Comparison of ENCODE assay signal across 20 mouse cellular contexts in genomic region chr8:116269393-116269792, GRCm38 (mm10).
"Had no signal": no experiment of that assay in that cellular context is flagged by ENCODE, and none has a peak within 500 bp of the region (broad histone marks: within the 10 kb centered on the region; RNA-seq: fewer than 3 reads in every experiment).

No protein-coding gene starts in this region.

- ATAC-seq: midbrain, embryonic 16.5 days had no signal

- H3K27ac ChIP-seq: midbrain, embryonic 12.5 days; neural tube, embryonic 13.5 days; neural tube, embryonic 15.5 days; stomach, embryonic 15.5 days; stomach, postnatal 0 days had no signal

- H3K27me3 ChIP-seq: megakaryocyte, embryonic 14.5 days; midbrain, embryonic 12.5 days; neural tube, embryonic 13.5 days; neural tube, embryonic 15.5 days; stomach, embryonic 15.5 days had no signal

- H3K4me2 ChIP-seq: lung, embryonic 14.5 days; midbrain, embryonic 12.5 days; neural tube, embryonic 13.5 days; neural tube, embryonic 15.5 days; stomach, embryonic 15.5 days had no signal

- H3K36me3 ChIP-seq: midbrain, embryonic 12.5 days; neural tube, embryonic 13.5 days; neural tube, embryonic 15.5 days; stomach, embryonic 15.5 days had no signal

- H3K4me3 ChIP-seq: midbrain, embryonic 12.5 days; myocyte; neural tube, embryonic 13.5 days; neural tube, embryonic 15.5 days; stomach, embryonic 15.5 days had no signal

- H3K9ac ChIP-seq: lung, embryonic 14.5 days; midbrain, embryonic 12.5 days; neural tube, embryonic 13.5 days; neural tube, embryonic 15.5 days; stomach, embryonic 15.5 days had no signal

- H3K4me1 ChIP-seq: megakaryocyte, embryonic 14.5 days; midbrain, embryonic 12.5 days; neural tube, embryonic 13.5 days; stomach, embryonic 15.5 days had no signal

- H3K9me3 ChIP-seq: midbrain, embryonic 12.5 days; neural tube, embryonic 13.5 days; neural tube, embryonic 15.5 days; stomach, embryonic 15.5 days had no signal

- DNase-seq: lung, adult 18-20 months; lung, embryonic 14.5 days; lung, postnatal 10 days; lung, postnatal 4 days; midbrain, embryonic 14.5 days; retina, postnatal 1 day; right cerebral cortex, adult 18-20 months; right cerebral cortex, postnatal 25 days; right cerebral cortex, postnatal 4 days; thymus, adult 2 months; thymus, postnatal 25 days; thymus, postnatal 4 days had no signal
